11 mouse cellular contexts compared by ENCODE assay signal in genomic region chr11:17859364-17860131, GRCm38 (mm10).
DNase-seq lines count a peak whose midpoint lies in the region; ATAC-seq and TF ChIP-seq lines count a peak whose summit lies in the region.
"Had no signal": no experiment of that assay in that cellular context is flagged by ENCODE, and none has a peak within 500 bp of the region (broad histone marks: within the 10 kb centered on the region; RNA-seq: fewer than 3 reads in every experiment).

No protein-coding gene starts in this region.

- H3K27me3 ChIP-seq in heart, adult 2 months (ENCODE audit: control insufficient read depth, insufficient read depth, low read length) = no peaks in the 10 kb centered on the region
- H3K27me3 ChIP-seq in neural tube, embryonic 12.5 days (replicated peaks) = no peaks in the 10 kb centered on the region
- H3K27me3 ChIP-seq in lung, postnatal 0 days (replicated peaks; ENCODE audit: insufficient read depth, low read length) = no peaks in the 10 kb centered on the region
- no peaks in the 10 kb centered on the region for H3K27me3 ChIP-seq in liver, embryonic 12.5 days (replicated peaks)
- H3K27me3 ChIP-seq: liver, embryonic 13.5 days had no signal

- TF ChIP-seq CTCF in heart, adult 2 months (IDR thresholded peaks at IDR 0.05) = no peak
- no peak for TF ChIP-seq CTCF in lung, postnatal 0 days (IDR thresholded peaks at IDR 0.05)

- peak; percentile 6 for DNase-seq in heart, adult 8-10 months (ENCODE audit: low spot score)
- no peak for DNase-seq in heart, adult 2 months
- no peak for DNase-seq in neural tube, embryonic 10.5 days (ENCODE audit: extremely low spot score, low spot score)
- peak; percentile 88 for DNase-seq in lung, postnatal 0 days (ENCODE audit: low spot score)
- DNase-seq: adrenal gland, adult 8-10 months; cerebellum, adult 18-20 months; liver, embryonic 13.5 days had no signal

- TF ChIP-seq EP300 in heart, adult 2 months (IDR thresholded peaks at IDR 0.05; ENCODE audit: insufficient read depth, low read depth, low read length) = no peak
- no peak for TF ChIP-seq EP300 in lung, postnatal 0 days (IDR thresholded peaks at IDR 0.05)

- H3K4me3 ChIP-seq in heart, adult 2 months = no peak overlapping the region
- no peak overlapping the region for H3K4me3 ChIP-seq in neural tube, embryonic 12.5 days
- no peak overlapping the region for H3K4me3 ChIP-seq in lung, postnatal 0 days (ENCODE audit: low read depth, low read length)
- H3K4me3 ChIP-seq in liver, embryonic 12.5 days = no peak overlapping the region
- H3K4me3 ChIP-seq: liver, embryonic 13.5 days had no signal

- no peak overlapping the region for H3K9ac ChIP-seq in heart, adult 2 months (ENCODE audit: low read depth, low read length)
- no peak overlapping the region for H3K9ac ChIP-seq in neural tube, embryonic 12.5 days
- no peak overlapping the region for H3K9ac ChIP-seq in lung, postnatal 0 days (replicated peaks; ENCODE audit: low read depth)
- H3K9ac ChIP-seq in liver, embryonic 12.5 days = no peak overlapping the region
- H3K9ac ChIP-seq: liver, embryonic 13.5 days had no signal

- H3K9me3 ChIP-seq in neural tube, embryonic 12.5 days = no peaks in the 10 kb centered on the region
- no peaks in the 10 kb centered on the region for H3K9me3 ChIP-seq in lung, postnatal 0 days (ENCODE audit: low read length)
- H3K9me3 ChIP-seq in liver, embryonic 12.5 days (replicated peaks) = no peaks in the 10 kb centered on the region
- H3K9me3 ChIP-seq: liver, embryonic 13.5 days had no signal

- intact Hi-C loops in heart, adult 2 months (cut with DNase I) = no loop called here

- no peak for TF ChIP-seq POLR2A in heart, adult 2 months (IDR thresholded peaks at IDR 0.05; ENCODE audit: insufficient read depth, low read depth, low read length)

- no peaks in the 10 kb centered on the region for H3K79me2 ChIP-seq in heart, adult 2 months (replicated peaks; ENCODE audit: control insufficient read depth, insufficient read depth, low read length)

- H3K4me1 ChIP-seq in heart, adult 2 months (ENCODE audit: control insufficient read depth, insufficient read depth, low read length) = no peaks in the 10 kb centered on the region; the same call in 1 of the 2 replicates
- H3K4me1 ChIP-seq in neural tube, embryonic 12.5 days = no peaks in the 10 kb centered on the region
- no peaks in the 10 kb centered on the region for H3K4me1 ChIP-seq in lung, postnatal 0 days (ENCODE audit: insufficient read depth, low read depth, low read length)
- no peaks in the 10 kb centered on the region for H3K4me1 ChIP-seq in liver, embryonic 12.5 days
- H3K4me1 ChIP-seq: liver, embryonic 13.5 days had no signal

- H3K36me3 ChIP-seq in heart, adult 2 months (ENCODE audit: control insufficient read depth, insufficient read depth, low read length) = no peaks in the 10 kb centered on the region
- no peaks in the 10 kb centered on the region for H3K36me3 ChIP-seq in neural tube, embryonic 12.5 days
- H3K36me3 ChIP-seq in lung, postnatal 0 days (ENCODE audit: insufficient read depth, low read length) = no peaks in the 10 kb centered on the region
- H3K36me3 ChIP-seq in liver, embryonic 12.5 days = no peaks in the 10 kb centered on the region
- H3K36me3 ChIP-seq: liver, embryonic 13.5 days had no signal

- no peak overlapping the region for H3K27ac ChIP-seq in heart, adult 2 months
- no peak overlapping the region for H3K27ac ChIP-seq in neural tube, embryonic 12.5 days
- peak overlapping the region; percentile 26; the same call in 1 of the 2 replicates for H3K27ac ChIP-seq in lung, postnatal 0 days (ENCODE audit: low read length)
- H3K27ac ChIP-seq in liver, embryonic 12.5 days = no peak overlapping the region
- H3K27ac ChIP-seq: liver, embryonic 13.5 days had no signal

- 0 out of 2 replicates have a peak, but pooled peaks have one; percentile 48 for ATAC-seq in neural tube, embryonic 12.5 days (ENCODE audit: low FRiP score, low read depth)
- peak; percentile 92 for ATAC-seq in lung, postnatal 0 days
- ATAC-seq in liver, embryonic 12.5 days = no peak
- no peak for ATAC-seq in CD4-positive, CD25-positive, alpha-beta regulatory T cell, adult 4 months
- no peak for ATAC-seq in inflammation-experienced regulatory T-cells, adult 6 months

- 28% methylated on average over 9 of the region's 9 CpGs for WGBS in heart, adult 2 months
- WGBS in neural tube, embryonic 12.5 days = 51% methylated on average over 9 of the region's 9 CpGs
- WGBS in lung, postnatal 0 days = 19% methylated on average over 9 of the region's 9 CpGs
- 45% methylated on average over 9 of the region's 9 CpGs for WGBS in liver, embryonic 12.5 days (ENCODE audit: insufficient replicate concordance)

- no peak overlapping the region for H3K4me2 ChIP-seq in neural tube, embryonic 12.5 days (replicated peaks)
- no peak overlapping the region for H3K4me2 ChIP-seq in lung, postnatal 0 days (replicated peaks; ENCODE audit: low read depth, low read length)
- no peak overlapping the region for H3K4me2 ChIP-seq in liver, embryonic 12.5 days
- H3K4me2 ChIP-seq: liver, embryonic 13.5 days had no signal

Comparison
In these comparisons a context has a peak if more than half of its experiments do, and no peak if none do; other contexts are left out.
1. DNase-seq: peak in heart, adult 8-10 months (single experiment) and lung, postnatal 0 days (single experiment); none in heart, adult 2 months (0 of 2) and neural tube, embryonic 10.5 days (single experiment).
2. ATAC-seq: peak in neural tube, embryonic 12.5 days (single experiment) and lung, postnatal 0 days (single experiment); none in liver, embryonic 12.5 days (single experiment), CD4-positive, CD25-positive, alpha-beta regulatory T cell, adult 4 months (single experiment) and inflammation-experienced regulatory T-cells, adult 6 months (single experiment).